In genomic region chr17:35434836-35435235, GRCm38 (mm10) we compare ENCODE assay signal across 8 mouse cellular contexts. TPM values are rescaled to one million over a fixed set of nuclear protein-coding genes. Genes with fewer than 3 reads are reported as not detected.
DNase-seq lines count a peak whose midpoint lies in the region; ATAC-seq and TF ChIP-seq lines count a peak whose summit lies in the region.
"Not testable (repeated sequence)": the region's sequence is repeated elsewhere in the genome, so short reads cannot be mapped to it uniquely, and the experiment has no call there.

No protein-coding gene starts in this region.

- TF ChIP-seq EP300 in heart, postnatal 0 days (IDR thresholded peaks at IDR 0.05; ENCODE audit: low read depth); lung, postnatal 0 days (IDR thresholded peaks at IDR 0.05): not testable (repeated sequence)

- not testable (repeated sequence) for H3K9me3 ChIP-seq in heart, postnatal 0 days (replicated peaks; ENCODE audit: control insufficient read depth, low read length); lung, postnatal 0 days (ENCODE audit: low read length)

- not testable (repeated sequence) for H3K9ac ChIP-seq in heart, postnatal 0 days (replicated peaks; ENCODE audit: low read depth, low read length); lung, postnatal 0 days (replicated peaks; ENCODE audit: low read depth)

- ATAC-seq in heart, postnatal 0 days (ENCODE audit: insufficient read depth, low read depth); lung, postnatal 0 days: not testable (repeated sequence)

- not testable (repeated sequence) for H3K4me3 ChIP-seq in heart, postnatal 0 days (ENCODE audit: low read depth, low read length); layer of hippocampus, adult 2 months; lung, postnatal 0 days (ENCODE audit: low read depth, low read length)

- 7% methylated on average over 8 of the region's 8 CpGs for whole genome bisulfite sequencing in heart, postnatal 0 days
- WGBS in lung, postnatal 0 days, result 7% methylated on average over 8 of the region's 8 CpGs

- peak; percentile 60 for TF ChIP-seq CTCF in heart, postnatal 0 days (IDR thresholded peaks at IDR 0.05; ENCODE audit: low read depth)
- peak; percentile 73 for TF ChIP-seq CTCF in layer of hippocampus, adult 2 months (conservative IDR thresholded peaks at IDR 0.05)
- TF ChIP-seq CTCF in lung, postnatal 0 days (IDR thresholded peaks at IDR 0.05), result peak; percentile 74

- H3K4me1 ChIP-seq in heart, postnatal 0 days (ENCODE audit: control insufficient read depth, insufficient read depth); lung, postnatal 0 days (ENCODE audit: insufficient read depth, low read depth, low read length): not testable (repeated sequence)

- H3K36me3 ChIP-seq in heart, postnatal 0 days (replicated peaks; ENCODE audit: control insufficient read depth, insufficient read depth, low read length); lung, postnatal 0 days (ENCODE audit: insufficient read depth, low read length): not testable (repeated sequence)

- peaks cover 13% of the 10 kb centered on the region for H3K27me3 ChIP-seq in heart, postnatal 0 days (ENCODE audit: control insufficient read depth, insufficient read depth, low read length)
- H3K27me3 ChIP-seq in lung, postnatal 0 days (replicated peaks; ENCODE audit: insufficient read depth, low read length), result not testable (repeated sequence)

- peak; percentile 79 for DNase-seq in CD4-positive helper T cell, adult 2 months (ENCODE audit: low read depth, low spot score)
- peak; percentile 65 for DNase-seq in adrenal gland, postnatal 10 days
- DNase-seq in embryo, embryonic 11 days, result peak; percentile 51
- not testable (repeated sequence) for DNase-seq in heart, postnatal 0 days (ENCODE audit: low spot score); layer of hippocampus, adult 2 months (ENCODE audit: low spot score in 2 of 2); lung, postnatal 0 days (ENCODE audit: low spot score)
- peak; percentile 14 for DNase-seq in retina, embryonic 14.5 days (ENCODE audit: low spot score)
- peak; percentile 36 for DNase-seq in thymus, postnatal 14 days

- H3K27ac ChIP-seq in heart, postnatal 0 days (ENCODE audit: low read depth); layer of hippocampus, adult 2 months; lung, postnatal 0 days (ENCODE audit: low read length): not testable (repeated sequence)

- H3K4me2 ChIP-seq in heart, postnatal 0 days (ENCODE audit: low read depth, low read length); lung, postnatal 0 days (replicated peaks; ENCODE audit: low read depth, low read length): not testable (repeated sequence)

RNA-seq across cellular contexts. Expression of gene H2-Q7, which starts 4.1 kb away (rescaled TPM):
- 1 to 10 TPM; 5.1 to 5.2 TPM for total RNA-seq in adrenal gland, postnatal 10 days (2021)
- total RNA-seq in heart, postnatal 0 days (2014; rRNA removed; ENCODE audit: low replicate concordance), result not detected in 2 replicates
- 1.1 TPM in 2 replicates for polyA plus RNA-seq in heart, postnatal 0 days (2015; fragmentation: Nextera tagmentation; extraction: Ambion mirVana)
- under 1 TPM; 0.69 to 0.79 TPM for total RNA-seq in layer of hippocampus, adult 2 months (2021)
- 3.1 and 4.0 TPM in 2 replicates for polyA plus RNA-seq in lung, postnatal 0 days (2015; fragmentation: Nextera tagmentation; extraction: Ambion mirVana)

RNA-seq across cellular contexts. Expression of gene H2-Q6, which starts 10.2 kb away (rescaled TPM):
- total RNA-seq in adrenal gland, postnatal 10 days (2021), result 1 to 10 TPM; 3.2 to 4.6 TPM
- 0.19 and 1.8 TPM in 2 replicates for total RNA-seq in heart, postnatal 0 days (2014; rRNA removed; ENCODE audit: low replicate concordance)
- 0.26 TPM in 2 replicates for polyA plus RNA-seq in heart, postnatal 0 days (2015; fragmentation: Nextera tagmentation; extraction: Ambion mirVana)
- total RNA-seq in layer of hippocampus, adult 2 months (2021), result not detected
- polyA plus RNA-seq in lung, postnatal 0 days (2015; fragmentation: Nextera tagmentation; extraction: Ambion mirVana), result 0.74 and 0.86 TPM in 2 replicates

RNA-seq across cellular contexts. Expression of gene H2-Q10, which starts 35.1 kb away (rescaled TPM):
- total RNA-seq in adrenal gland, postnatal 10 days (2021), result 100 to 1,000 TPM in 1 of 2 experiments, 10 to 100 TPM in 1; 41.1 to 106 TPM
- total RNA-seq in heart, postnatal 0 days (2014; rRNA removed; ENCODE audit: low replicate concordance), result not detected in 2 replicates
- polyA plus RNA-seq in heart, postnatal 0 days (2015; fragmentation: Nextera tagmentation; extraction: Ambion mirVana), result 0.10 and 0.11 TPM in 2 replicates
- under 1 TPM; 0.12 to 0.15 TPM for total RNA-seq in layer of hippocampus, adult 2 months (2021)
- 1.5 and 2.0 TPM in 2 replicates for polyA plus RNA-seq in lung, postnatal 0 days (2015; fragmentation: Nextera tagmentation; extraction: Ambion mirVana)

RNA-seq across cellular contexts. Expression of gene H2-Q4, which starts 55.4 kb away (rescaled TPM):
- total RNA-seq in adrenal gland, postnatal 10 days (2021), result 10 to 100 TPM; 18.5 to 22.0 TPM
- 6.9 and 19.7 TPM in 2 replicates for total RNA-seq in heart, postnatal 0 days (2014; rRNA removed; ENCODE audit: low replicate concordance)
- 2.2 and 2.8 TPM in 2 replicates for polyA plus RNA-seq in heart, postnatal 0 days (2015; fragmentation: Nextera tagmentation; extraction: Ambion mirVana)
- 1 to 10 TPM; 1.7 to 2.3 TPM for total RNA-seq in layer of hippocampus, adult 2 months (2021)
- polyA plus RNA-seq in lung, postnatal 0 days (2015; fragmentation: Nextera tagmentation; extraction: Ambion mirVana), result 8.1 and 8.9 TPM in 2 replicates

Comparison
In these comparisons a context has a peak if more than half of its experiments do, and no peak if none do; other contexts are left out.
1. RNA of gene H2-Q10, which starts 35.1 kb away (total RNA-seq): 41.1 to 106 TPM in adrenal gland, postnatal 10 days; 0.12 to 0.15 TPM in layer of hippocampus, adult 2 months and not detected in heart, postnatal 0 days; every median in the first group is over 10 times any median in the second.
2. Peak in every context shown above with its lines, with median percentiles within 50 percentile points of each other: CTCF ChIP-seq.